Mouse (Mus musculus) midbrain, postnatal 0 days (tissue): ENCODE results near the gene Rpl27a. TPM values are rescaled to one million over a fixed set of nuclear protein-coding genes. Genes with fewer than 3 reads are reported as not detected.

Experiments
- ATAC-seq: fragments of 200-750 bp; cut with Nextera tagmentation; 2 replicates; pipeline ENCODE4 v1.8.0; 2017; ENCODE audit warnings: moderate number of reproducible peaks, mild to moderate bottlenecking, moderate TSS enrichment, moderate library complexity; ENCODE audit not compliant: low FRiP score
- DNase-seq: peaks from one replicate; pipeline ENCODE4 v3.0.0-alpha.2; 2015; ENCODE audit warnings: low spot score
- H3K27ac ChIP-seq: fragments of 300-500 bp; sonication (generic); 2 replicates; pipeline ENCODE4 v1.5.1; 2014; ENCODE audit warnings: low read depth, mild to moderate bottlenecking, low read length, mixed read lengths
- H3K27me3 ChIP-seq: fragments of 300-500 bp; sonication (generic); 2 replicates; pipeline ENCODE4 v1.6.1; 2014; ENCODE audit warnings: low read length, control low read depth, mixed read lengths; ENCODE audit not compliant: insufficient read depth
- H3K36me3 ChIP-seq: fragments of 300-500 bp; sonication (generic); 2 replicates; pipeline ENCODE4 v1.6.1; 2014; ENCODE audit warnings: low read length, control low read depth, mixed read lengths; ENCODE audit not compliant: insufficient read depth
- H3K4me1 ChIP-seq: fragments of 300-500 bp; sonication (generic); 2 replicates; pipeline ENCODE4 v1.6.1; 2014; ENCODE audit warnings: mild to moderate bottlenecking, control low read depth, antibody characterized with exemption, low read length, mixed read lengths; ENCODE audit not compliant: insufficient read depth
- H3K4me2 ChIP-seq: fragments of 300-500 bp; sonication (generic); 2 replicates; pipeline ENCODE4 v1.6.1; 2014; ENCODE audit warnings: low read depth, mild to moderate bottlenecking, low read length, mixed read lengths; ENCODE audit not compliant: poor library complexity, severe bottlenecking
- H3K4me3 ChIP-seq: fragments of 300-500 bp; sonication (generic); 2 replicates; pipeline ENCODE4 v1.5.1; 2014; ENCODE audit warnings: low read depth, mild to moderate bottlenecking, low read length, moderate library complexity
- H3K9ac ChIP-seq: fragments of 300-500 bp; sonication (generic); replicated peaks from 2 replicates; pipeline ENCODE4 v1.6.1; 2014; ENCODE audit warnings: mild to moderate bottlenecking, low read length, moderate library complexity, mixed read lengths; ENCODE audit not compliant: poor library complexity, severe bottlenecking
- H3K9me3 ChIP-seq: fragments of 300-500 bp; sonication (generic); 2 replicates; pipeline ENCODE4 v1.6.1; 2016; ENCODE audit warnings: low read length, control low read depth
- CTCF ChIP-seq: IDR thresholded peaks from 2 replicates; pipeline ENCODE4 v1.5.1; 2016; ENCODE audit warnings: antibody characterized with exemption, mild to moderate bottlenecking
- WGBS: fragments of 180-500 bp; shearing (Covaris S2); extraction: QIAGEN DNeasy Blood & Tissue Kit; methylation state at CpG from one replicate; pipeline ENCODE4 v1.1.7; 2014; 5-methylcytosine and 5-hydroxymethylcytosine counted together
- polyA plus RNA-seq: library from polyadenylated mRNA; unstranded; fragments of >200 nt; fragmentation: Nextera tagmentation; extraction: Ambion mirVana; gene quantifications from 2 replicates; pipeline ENCODE4 v1.2.1, GENCODE M21; 2015
- total RNA-seq: library from RNA; depleted of rRNA; stranded (reverse); fragments of >200 nt; gene quantifications from 2 replicates; pipeline ENCODE4 v1.2.3, GENCODE M21; 2014

The Rpl27a gene
- total and polyA plus RNA-seq, 2 experiments from 2014 or later, result 84.7 to 426 TPM

DNA sequence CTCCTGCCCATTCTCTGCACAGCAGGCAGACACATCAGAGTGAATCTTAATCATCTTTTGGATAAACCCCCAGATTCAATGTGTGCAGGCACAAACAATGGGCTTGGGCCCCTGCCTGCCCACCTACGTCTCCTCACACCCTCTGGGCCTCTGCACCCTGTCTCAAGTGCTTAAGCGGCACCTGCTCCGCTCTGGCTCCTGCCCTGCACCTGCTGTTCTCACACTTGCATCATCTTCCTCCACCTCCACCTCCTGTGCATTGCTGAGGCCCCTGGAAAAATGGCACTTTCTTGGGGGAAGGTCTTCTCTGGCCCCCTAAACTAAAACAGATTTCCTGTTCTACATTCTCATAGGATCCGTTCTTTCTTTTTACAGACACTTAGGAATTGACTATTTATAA lies 14.9 kb downstream of the Rpl27a start:
- DNase-seq (no peak), ATAC-seq (no peak)
- no peak for TF ChIP-seq CTCF
- no peak overlapping the region for H3K27ac ChIP-seq
- H3K4me1 ChIP-seq, result no peaks in the 10 kb centered on the region
- H3K4me3 ChIP-seq, result no peak overlapping the region
- H3K9ac ChIP-seq, result no peak overlapping the region
- H3K27me3 ChIP-seq, result no peaks in the 10 kb centered on the region
- H3K9me3 ChIP-seq, result no peaks in the 10 kb centered on the region
- peaks cover 11% of the 10 kb centered on the region; the same call in 1 of the 2 replicates for H3K36me3 ChIP-seq
- 82% methylated on average over 4 of the region's 4 CpGs for WGBS
- H3K4me2 ChIP-seq, result no peak overlapping the region

DNA sequence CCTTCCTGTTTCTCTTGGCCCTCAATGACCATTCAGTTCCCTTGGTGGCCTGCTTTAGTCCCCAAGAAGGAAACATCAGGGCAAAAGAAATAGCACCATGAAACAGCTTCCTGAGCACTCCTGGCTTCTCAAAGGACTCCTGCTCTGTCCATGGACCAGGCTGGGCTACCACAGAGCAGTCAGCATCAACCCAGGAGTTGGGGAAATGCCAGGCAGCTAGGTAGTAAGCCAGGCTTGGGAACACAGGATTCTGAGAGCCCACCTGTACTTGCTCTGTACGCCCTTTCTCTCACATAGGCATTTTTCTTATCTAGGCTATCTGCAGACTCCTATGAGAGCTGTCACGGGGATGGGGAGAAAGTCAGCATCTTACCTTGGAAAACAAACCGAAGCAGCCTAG lies 16.0 kb downstream of the Rpl27a start:
- Histone ChIP-seq H3K4me2 (no peak overlapping the region), H3K9ac (no peak overlapping the region), H3K36me3 (peaks cover 11% of the 10 kb centered on the region; the same call in 1 of the 2 replicates), H3K27me3 (no peaks in the 10 kb centered on the region), H3K4me1 (no peaks in the 10 kb centered on the region), H3K4me3 (no peak overlapping the region), H3K9me3 (no peaks in the 10 kb centered on the region), H3K27ac (no peak overlapping the region)
- no peak for ATAC-seq
- WGBS, result 88% methylated on average over 3 of the region's 3 CpGs
- no peak for DNase-seq
- TF ChIP-seq CTCF, result no peak

DNA sequence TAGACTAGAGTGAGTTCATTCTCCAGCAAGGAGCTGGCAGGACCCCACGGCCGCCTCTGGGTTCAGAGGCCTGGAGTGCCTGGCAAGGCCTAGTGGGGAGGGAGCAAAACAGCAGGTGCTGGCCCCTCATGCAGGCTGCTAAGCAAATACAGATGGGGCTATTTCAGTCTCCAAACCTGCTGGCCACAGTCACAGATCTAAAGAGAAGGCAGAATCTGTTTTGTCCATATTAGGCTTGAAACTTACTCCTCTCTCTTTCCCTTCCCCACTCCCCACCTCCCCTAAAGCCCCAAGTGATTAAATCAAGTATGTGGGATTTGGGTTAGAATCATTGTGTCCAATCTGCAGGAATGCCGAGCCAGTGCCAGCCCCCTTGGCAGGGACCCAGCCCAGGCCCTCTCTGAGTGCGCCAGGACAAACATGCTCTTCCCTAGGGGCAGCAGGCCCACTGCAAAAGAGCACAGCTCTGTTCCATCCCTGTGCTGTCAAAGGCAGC lies 17.6 kb downstream of the Rpl27a start:
- no peak overlapping the region for H3K4me3 ChIP-seq
- H3K4me1 ChIP-seq, result no peaks in the 10 kb centered on the region
- H3K27ac ChIP-seq, result no peak overlapping the region
- 43% methylated on average over 4 of the region's 4 CpGs for WGBS
- H3K27me3 ChIP-seq, result no peaks in the 10 kb centered on the region
- TF ChIP-seq CTCF, result no peak
- H3K4me2 ChIP-seq, result no peak overlapping the region
- H3K9ac ChIP-seq, result no peak overlapping the region
- peak; percentile 72 for DNase-seq
- H3K36me3 ChIP-seq, result peaks cover 7% of the 10 kb centered on the region; the same call in 1 of the 2 replicates
- ATAC-seq, result 0 out of 2 replicates have a peak, but pooled peaks have one; percentile 35
- no peaks in the 10 kb centered on the region for H3K9me3 ChIP-seq

DNA sequence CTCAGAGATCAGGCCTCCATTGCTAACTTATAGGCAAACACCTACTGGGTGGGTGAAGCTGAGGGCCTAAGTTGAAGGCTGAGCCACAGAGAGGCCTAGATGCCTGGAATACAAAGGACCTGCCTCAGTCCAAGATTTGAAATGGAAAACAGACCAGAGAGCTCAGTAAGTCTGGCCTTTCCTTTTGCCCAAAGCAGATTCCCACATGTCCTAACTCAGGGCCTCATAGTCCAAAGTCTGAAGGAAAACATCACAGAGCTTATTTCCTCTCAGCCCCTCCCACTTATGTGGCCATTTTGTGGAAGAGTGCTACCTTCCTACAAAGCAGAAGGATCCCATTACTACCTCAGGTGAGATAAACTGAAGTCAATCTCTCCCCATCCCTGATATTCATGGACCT lies 22.0 kb downstream of the Rpl27a start:
- no peak for ATAC-seq
- no peak overlapping the region for H3K4me2 ChIP-seq
- no peaks in the 10 kb centered on the region for H3K9me3 ChIP-seq
- no peak for TF ChIP-seq CTCF
- H3K27me3 ChIP-seq, result no peaks in the 10 kb centered on the region
- DNase-seq, result no peak
- H3K4me1 ChIP-seq, result no peaks in the 10 kb centered on the region
- no peak overlapping the region for H3K4me3 ChIP-seq
- H3K9ac ChIP-seq, result no peak overlapping the region
- H3K36me3 ChIP-seq, result peaks cover 6% of the 10 kb centered on the region; the same call in 1 of the 2 replicates
- H3K27ac ChIP-seq, result no peak overlapping the region

DNA sequence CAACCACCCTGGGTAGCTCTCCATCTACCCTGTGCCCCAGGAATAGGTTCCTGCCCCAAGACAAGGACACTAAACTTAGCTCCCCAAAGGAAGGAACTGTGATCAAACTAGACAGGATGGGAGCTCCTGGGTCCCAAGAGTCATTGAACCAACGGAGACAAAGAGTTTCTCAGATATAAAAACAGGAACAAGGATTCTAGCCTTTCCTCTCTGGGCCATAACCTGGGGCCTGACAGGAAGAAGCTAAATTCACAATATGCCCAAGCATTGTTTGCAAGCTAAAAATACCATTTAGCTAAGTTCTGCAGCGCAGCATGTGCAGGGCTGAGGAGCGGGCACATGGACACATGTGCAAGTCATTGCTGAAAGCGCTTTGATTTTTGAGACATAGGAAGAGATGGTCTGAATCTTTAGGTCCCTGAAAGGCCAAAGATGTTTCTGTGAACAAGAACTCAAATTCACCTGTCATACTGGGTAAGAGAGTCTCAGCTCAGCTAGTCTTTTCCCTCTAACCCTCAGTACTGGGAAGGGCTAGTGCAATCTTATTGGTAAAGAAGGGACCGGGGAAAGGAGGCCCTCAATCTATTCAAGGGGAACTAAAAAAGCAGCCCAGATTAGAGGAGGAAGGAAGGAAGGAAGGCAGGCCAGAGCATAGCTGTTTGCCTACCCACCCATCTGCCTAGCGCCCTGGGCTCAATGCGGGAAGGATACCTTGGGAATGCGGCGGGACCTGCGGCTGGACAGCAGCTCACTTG lies 22.8 kb downstream of the Rpl27a start:
- ATAC-seq (no peak), DNase-seq (no peak)
- H3K4me2 ChIP-seq, result no peak overlapping the region
- no peaks in the 10 kb centered on the region for H3K9me3 ChIP-seq
- no peaks in the 10 kb centered on the region for H3K4me1 ChIP-seq
- H3K27ac ChIP-seq, result no peak overlapping the region
- 89% methylated on average over 10 of the region's 10 CpGs for whole genome bisulfite sequencing
- no peak for TF ChIP-seq CTCF
- H3K9ac ChIP-seq, result no peak overlapping the region
- no peak overlapping the region for H3K4me3 ChIP-seq
- no peaks in the 10 kb centered on the region for H3K27me3 ChIP-seq
- H3K36me3 ChIP-seq, result peaks cover 6% of the 10 kb centered on the region; the same call in 1 of the 2 replicates

DNA sequence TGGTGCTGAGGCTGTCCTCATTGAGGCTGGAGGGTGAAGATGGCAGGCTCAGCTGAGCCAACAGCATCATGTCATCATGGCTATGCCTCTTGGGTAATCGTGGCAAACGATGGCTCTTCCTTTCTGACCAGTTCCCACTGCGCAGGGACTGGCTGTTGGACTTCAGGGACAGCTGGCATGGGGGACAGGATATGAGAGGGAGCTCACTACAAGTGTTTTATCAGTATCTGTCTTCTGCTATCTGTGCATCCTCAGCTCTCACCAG lies 23.3 kb downstream of the Rpl27a start:
- Histone ChIP-seq H3K4me3 (no peak overlapping the region), H3K27me3 (no peaks in the 10 kb centered on the region), H3K9ac (no peak overlapping the region), H3K4me1 (no peaks in the 10 kb centered on the region), H3K36me3 (peaks cover 6% of the 10 kb centered on the region; the same call in 1 of the 2 replicates), H3K27ac (no peak overlapping the region), H3K4me2 (no peak overlapping the region), H3K9me3 (no peaks in the 10 kb centered on the region)
- WGBS, result 90% methylated on average over 3 of the region's 3 CpGs
- ATAC-seq (no peak), DNase-seq (no peak)
- no peak for TF ChIP-seq CTCF
